Mouse (Mus musculus) bone marrow macrophage, adult 2 months (primary cell): ENCODE measurements around the gene Zfp605.

Source experiments
- CTCF ChIP-seq: IDR thresholded peaks from 2 replicates; pipeline ENCODE4 v1.5.1; 2012; ENCODE audit warnings: low read depth, mild to moderate bottlenecking, low read length, moderate library complexity
- POLR2A ChIP-seq: IDR thresholded peaks from 2 replicates; pipeline ENCODE4 v1.6.1; 2012; ENCODE audit warnings: mild to moderate bottlenecking, low read depth, low read length, borderline replicate concordance

- TF ChIP-seq CTCF (no peak), POLR2A (0 out of 2 replicates have a peak, but pooled peaks have one; percentile 63)
These were observed 25.6 kb downstream of the Zfp605 start, which contains the start of gene Chfr for GRCm38 (mm10) chr5:110135293-110136086.
